Mouse (Mus musculus) frontal cortex, adult 2 months (tissue): ENCODE results near the gene Slc25a1. TPM values are rescaled to one million over a fixed set of nuclear protein-coding genes. Genes with fewer than 3 reads are reported as not detected.

Source experiments
- DNase-seq, 2 experiments: peaks; one replicate each; pipeline ENCODE4 v3.0.0; 2022; ENCODE audit warnings: low spot score in 1 of 2; ENCODE audit errors: extremely low spot score in 1 of 2
- polyA plus RNA-seq: library from polyadenylated mRNA; depleted of rRNA; stranded (reverse); fragments of >200 nt; gene quantifications from 2 replicates; pipeline ENCODE4 v1.2.3, GENCODE M21; 2012

Gene Slc25a1
- polyA plus RNA-seq, 1 experiment, result 61.7 TPM

DNA sequence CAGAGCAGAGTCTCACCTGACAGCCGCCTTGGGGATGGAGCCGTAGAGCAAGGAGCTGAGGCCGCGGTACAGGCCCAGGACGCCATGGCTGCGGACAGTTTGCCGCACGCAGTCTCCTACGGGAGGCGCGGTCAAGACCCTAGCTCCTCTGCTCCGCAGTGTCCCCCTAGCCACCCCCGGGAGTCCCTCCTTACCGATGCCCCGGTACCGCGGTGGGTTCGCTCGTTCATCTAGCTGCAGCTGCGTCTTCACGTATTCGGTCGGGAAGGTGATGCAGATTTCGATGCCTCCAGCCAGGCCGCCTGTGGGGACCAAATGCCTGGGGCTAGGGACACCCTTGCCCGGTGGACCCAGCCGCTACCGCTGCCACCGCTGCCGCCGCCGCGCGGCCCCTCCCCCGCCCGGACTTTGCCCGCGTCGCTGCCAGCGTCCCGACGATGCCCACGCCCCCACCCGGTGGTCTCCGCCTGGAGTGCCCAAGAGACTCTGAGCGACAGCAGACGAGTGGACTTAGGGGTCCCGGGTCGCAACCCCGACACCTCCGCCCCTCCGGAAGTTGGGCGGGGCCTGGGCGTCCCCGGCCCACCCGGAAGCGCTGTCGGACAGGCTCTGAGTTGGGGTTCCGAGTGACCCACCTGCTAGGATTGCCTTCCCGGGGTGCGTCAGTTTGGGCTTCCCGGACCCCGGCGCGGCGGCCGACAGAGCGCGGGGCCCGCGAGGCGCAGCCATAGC is 502 bp downstream of the Slc25a1 start:
- no peak for DNase-seq

- peak in 1 of 2 experiments; percentile 31 for DNase-seq
Measured at GRCm38 (mm10) chr16:17922163-17922538, 5.9 kb downstream of the Slc25a1 start.

DNA sequence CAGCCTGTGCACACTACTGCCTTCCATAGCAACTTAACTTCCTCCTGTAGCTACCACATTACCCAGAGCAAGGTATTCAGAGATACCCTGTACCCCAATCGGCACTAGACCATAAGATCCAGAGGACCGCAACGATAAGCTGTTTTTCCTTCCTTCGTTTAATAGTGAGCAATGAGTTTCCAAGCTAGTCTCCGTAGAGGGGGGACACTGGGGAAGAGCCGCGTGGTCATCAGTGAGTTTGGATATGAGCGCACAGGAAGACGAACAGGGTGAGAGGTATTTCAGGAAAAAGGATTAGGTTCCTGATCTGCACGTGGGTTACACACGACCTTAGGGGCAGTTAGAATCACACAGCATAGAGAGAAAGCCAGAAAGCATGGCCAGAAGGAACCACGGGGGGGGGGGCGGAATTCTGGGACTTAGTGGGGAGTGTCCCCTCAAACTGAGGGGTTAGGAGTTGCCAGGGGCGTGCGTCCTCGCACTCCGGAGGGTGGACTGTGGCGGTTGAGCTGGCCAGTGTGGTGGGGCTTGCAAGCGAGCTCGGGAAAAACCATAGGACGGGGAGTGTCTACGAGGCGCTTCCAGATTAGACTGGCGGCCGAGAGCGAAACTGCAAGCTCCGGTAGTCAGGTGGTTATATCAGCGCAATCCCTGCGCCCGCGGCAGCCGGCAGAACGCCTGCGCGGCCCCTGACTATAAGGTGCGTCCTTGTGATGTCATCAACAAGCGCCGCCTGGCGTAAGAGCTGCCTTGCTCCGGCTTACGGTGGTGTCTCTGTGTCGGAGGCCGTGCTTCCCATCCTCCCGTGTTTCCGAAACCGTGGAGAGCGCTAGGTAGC is 6.5 kb downstream of the Slc25a1 start:
- peak; percentile 93 to 97 for DNase-seq

DNA sequence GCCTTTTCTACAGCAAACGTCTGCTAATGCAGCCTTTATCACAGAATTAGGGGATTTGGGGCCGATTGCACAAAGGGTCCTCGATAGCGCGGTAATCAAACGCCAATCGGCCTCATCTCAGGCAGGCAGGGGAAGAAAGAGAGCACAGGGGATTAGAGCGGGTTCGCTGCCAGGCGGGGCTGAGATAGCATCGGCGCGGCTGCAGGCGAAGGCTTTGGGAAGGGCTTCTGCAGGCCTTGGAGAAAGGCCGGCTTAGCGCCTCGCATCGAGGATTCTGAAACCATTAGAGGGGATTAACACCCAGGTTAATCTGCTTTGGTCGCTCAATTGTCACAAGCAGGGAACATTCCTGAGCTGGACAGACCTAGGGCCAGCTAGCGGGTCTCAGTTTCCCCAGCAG is 7.4 kb downstream of the Slc25a1 start:
- no peak for DNase-seq

DNA sequence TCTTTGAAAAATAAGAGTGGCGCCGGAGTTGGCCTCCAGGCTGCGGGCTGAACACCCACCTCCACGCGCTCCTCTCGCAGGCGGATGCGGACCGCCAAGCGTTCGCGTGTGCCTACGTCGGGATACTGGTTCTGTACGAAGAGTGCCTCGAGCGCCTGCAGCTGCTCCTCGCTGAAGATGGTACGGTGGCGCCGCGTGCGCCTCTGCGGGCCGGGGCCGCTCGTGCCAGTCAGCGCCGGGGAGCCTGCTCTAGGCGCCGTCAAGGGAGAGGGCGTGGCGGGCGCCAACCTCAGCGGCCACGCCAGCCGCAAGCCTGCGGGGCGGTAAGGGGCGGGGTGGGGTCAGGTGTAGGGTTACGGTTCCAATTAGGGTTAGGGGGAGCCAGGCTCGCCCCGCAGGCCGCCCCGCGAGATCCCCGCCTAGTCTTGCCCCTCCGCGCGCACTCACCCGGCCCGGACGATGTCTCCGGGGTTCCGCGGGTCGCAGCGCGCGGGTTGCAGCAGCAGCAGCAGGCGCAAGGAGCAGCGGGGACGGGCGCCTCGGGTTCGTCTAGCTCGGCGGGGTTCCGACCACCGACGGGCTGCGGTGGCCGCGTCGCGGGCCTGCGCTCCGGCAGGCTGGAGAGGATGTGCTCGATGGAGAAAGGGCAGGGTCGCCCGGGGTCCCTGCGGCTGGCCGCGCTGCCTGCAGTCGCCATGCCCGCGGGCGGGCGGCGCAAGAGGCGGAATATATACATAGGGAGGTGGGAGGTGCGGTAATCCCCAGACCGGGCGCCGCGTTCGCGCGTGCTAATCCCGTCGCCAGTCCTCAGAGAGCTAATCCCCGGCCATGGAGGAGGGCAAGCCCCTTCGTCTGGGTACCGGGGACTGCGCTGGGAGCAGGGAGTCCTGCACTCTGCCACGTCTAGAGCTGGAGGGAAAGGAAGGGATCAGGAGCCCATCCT is 13.4 kb downstream of the Slc25a1 start, which contains the start of gene Gsc2:
TSS of gene Gsc2 (minus strand) at position 753 of the 943 bp plus-strand sequence.
- no peak for DNase-seq

DNA sequence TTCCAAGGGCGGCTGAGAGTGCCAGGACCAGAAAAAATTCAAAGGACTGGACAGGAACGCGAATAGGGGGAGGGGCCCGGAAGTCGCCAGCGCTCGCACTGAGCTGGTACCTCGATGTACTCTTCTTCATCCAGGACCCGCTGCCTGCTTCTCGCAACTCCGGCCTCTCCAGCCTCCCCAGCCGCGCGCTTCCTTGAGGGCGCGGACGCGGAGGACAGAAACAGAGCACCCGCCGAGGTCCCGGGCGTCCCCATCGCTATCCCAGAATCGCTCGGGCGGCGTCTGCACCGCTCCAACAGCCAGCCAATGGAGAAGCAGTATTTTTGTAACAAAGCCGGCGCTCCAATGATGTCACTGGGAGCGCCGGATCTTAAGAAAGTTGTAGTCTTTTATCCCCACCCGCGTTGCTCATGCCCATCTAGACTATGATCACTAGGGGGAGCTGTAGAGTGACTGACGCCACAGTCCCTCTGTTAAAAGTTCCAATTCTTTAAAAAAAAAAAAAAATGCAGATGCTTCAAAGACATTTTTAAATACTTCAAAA is 16.9 kb downstream of the Slc25a1 start, which contains the start of gene Ess2:
TSS of gene Ess2 (minus strand) at position 297 of the 544 bp plus-strand sequence.
- peak; percentile 93 to 97 for DNase-seq

GRCm38 (mm10) chr16:17898462-17898861 is 29.6 kb downstream of the Slc25a1 start, which contains the start of the genes Dgcr2 and Tssk2:
Gene Dgcr2, minus strand, starts transcription at chr16:17898562.
Gene Tssk2, plus strand, starts transcription at chr16:17898637.
- no peak for DNase-seq

GRCm38 (mm10) chr16:17896091-17896490 is 31.9 kb downstream of the Slc25a1 start:
- DNase-seq, result no peak

- DNase-seq, result no peak
Measured at GRCm38 (mm10) chr16:17893923-17894322, 34.1 kb downstream of the Slc25a1 start, which contains the start of gene Tssk1. Gene Tssk1, plus strand, starts transcription at chr16:17894223.

- no peak for DNase-seq
Measured at GRCm38 (mm10) chr16:17892606-17893005, 35.4 kb downstream of the Slc25a1 start.

GRCm38 (mm10) chr16:17891567-17891959 is 36.5 kb downstream of the Slc25a1 start, which contains the start of gene Gm20518:
Gene Gm20518, minus strand, starts transcription at chr16:17891671.
- DNase-seq, result peak; percentile 97 to 99

DNA sequence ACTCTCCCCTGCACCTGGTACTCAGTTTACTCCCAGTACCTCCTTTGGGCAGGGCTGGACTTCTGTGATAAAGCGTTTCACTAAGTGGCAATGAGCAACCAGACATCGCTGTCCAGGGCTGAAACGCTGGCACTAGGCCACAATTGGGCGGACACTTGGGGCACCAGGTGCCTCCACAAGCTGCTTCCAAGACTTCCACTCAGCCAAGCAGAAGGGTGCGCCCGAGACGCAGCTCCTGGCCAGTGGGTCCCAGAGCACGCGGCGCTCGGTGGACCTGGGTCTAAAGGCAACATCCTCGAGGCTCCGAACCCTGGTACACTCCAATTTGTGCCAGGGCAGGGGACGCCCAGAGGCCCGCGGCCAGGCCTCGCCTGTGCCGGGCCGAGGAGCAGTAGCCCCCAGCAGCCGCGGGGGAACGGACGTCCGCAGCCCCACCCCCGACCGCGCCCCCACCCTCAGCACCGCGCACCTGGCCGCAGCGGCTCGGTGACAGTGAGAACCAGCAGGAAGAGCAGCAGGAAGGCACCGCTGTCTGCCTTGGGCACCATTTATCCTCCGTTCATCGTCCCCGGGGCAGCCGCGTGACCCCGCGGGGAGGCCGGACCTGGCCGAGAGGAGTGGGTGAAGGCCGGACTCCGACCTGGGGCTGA is 37.0 kb downstream of the Slc25a1 start:
- DNase-seq, result peak in 1 of 2 experiments; percentile 47

- no peak for DNase-seq
Measured at GRCm38 (mm10) chr16:17890342-17890727, 37.7 kb downstream of the Slc25a1 start.

DNA sequence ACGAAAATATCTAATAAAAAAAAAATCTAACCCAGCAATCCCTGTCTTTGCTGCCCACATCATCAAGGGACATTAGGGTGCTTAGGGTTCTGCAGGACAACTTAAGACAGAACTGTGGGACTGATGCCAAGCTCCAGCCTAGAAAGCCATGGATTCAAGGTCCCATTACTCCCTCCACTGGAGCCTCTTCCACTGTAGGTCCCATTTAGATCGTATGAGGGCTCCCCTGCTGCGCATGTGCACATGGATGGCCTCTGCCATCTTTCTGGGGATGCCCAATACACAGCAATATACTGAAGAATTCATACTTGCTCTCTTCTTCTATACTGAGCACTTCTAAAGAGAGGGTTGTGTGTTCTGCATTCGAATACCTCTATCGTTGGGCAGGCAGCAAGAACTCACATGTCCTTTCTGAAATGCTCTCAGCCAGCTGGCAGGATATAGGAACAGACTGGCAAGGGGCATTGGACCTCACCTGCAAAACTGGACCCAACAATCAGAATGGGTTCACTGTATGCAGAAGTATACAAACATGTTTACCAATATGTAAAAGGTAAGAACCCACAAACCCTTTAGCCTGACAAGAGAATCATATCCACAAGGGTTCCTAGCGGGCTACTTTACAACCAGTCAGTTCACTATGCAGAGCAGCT is 38.2 kb downstream of the Slc25a1 start:
- no peak for DNase-seq

DNA sequence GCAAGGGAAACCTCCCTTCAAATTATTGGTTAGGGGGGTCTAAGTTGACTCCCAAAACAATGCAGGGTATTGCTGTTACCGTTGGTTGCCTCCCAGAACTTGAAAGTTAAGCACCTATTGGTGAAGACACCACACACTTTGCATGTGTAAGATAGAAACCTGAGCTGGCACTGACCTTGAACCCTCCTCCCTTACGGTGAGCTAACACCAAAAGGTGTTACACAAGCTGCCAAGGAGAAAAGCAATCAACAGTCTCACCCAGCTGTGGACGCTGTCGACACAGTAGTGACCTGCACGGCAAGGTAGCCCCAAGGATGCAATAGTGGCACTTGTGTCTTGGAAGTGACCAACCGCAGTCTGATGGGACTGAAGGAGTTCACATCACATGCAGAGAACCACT is 43.9 kb downstream of the Slc25a1 start:
- no peak for DNase-seq

GRCm38 (mm10) chr16:17882196-17882595 is 45.8 kb downstream of the Slc25a1 start:
- DNase-seq, result no peak

DNA sequence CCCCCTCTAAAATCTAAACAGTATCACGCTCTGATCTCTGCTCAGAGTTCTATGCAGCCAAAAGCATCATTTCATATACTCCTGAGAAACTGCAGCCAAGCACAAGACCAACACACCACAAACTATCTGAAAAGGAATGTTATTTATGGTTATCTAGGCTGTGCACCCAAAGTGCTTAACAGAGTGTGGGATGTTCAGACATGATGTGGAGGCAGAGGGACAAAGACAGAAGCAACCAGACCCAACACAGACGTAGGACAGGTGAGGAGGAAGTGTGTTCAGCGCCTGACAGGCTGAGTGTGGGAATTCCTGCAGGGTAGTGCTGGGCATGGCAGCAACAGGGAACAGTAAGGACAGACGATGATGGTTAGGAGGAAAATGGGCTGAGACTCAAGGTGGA is 48.4 kb downstream of the Slc25a1 start:
- DNase-seq, result no peak

DNA sequence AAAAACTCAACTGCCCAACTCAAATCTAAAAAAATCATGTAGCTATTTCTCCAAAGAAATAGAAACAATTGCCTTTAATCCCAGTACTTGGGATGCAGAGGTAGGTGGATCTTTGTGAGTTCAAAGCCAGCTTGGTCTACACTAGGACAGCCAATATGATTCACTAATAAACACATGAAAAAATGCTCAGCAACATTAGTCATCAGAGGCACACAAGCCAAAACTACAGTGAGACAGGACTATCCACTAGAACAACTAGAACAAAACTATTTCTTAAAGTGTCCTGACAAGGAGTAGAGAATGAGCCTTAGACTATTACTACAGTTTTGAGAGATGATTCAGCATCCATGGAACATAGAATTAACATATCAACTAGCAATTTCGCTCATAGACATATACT is 51.9 kb downstream of the Slc25a1 start:
- no peak for DNase-seq
